ENCODE assay signal across 9 mouse cellular contexts in the genomic region with DNA sequence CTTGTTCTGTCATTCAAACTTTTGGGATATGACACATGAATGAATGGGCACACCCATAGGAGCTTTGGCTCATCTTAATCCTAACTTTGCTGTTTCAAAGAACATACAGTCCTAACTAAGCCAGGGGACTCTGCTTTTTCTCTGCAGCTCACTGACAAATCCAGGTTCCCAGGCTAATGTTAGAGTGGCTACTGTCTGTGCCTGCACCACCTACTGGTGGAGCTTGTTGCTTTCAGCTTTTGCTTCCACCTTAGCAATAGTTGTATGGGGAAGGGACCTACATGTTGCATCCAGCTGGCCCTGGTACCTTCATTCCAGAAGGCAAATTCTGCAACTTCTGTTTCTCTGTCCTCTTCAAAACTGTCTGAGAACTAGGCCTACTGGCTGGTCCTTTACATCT.
A peak's percentile ranks its signal among the peaks of the same experiment; 100 is the strongest.
DNase-seq lines count a peak whose midpoint lies in the region; ATAC-seq and TF ChIP-seq lines count a peak whose summit lies in the region.
"Had no signal": no experiment of that assay in that cellular context is flagged by ENCODE, and none has a peak within 500 bp of the region (broad histone marks: within the 10 kb centered on the region; RNA-seq: fewer than 3 reads in every experiment).

No protein-coding gene starts in this region.

- no peaks in the 10 kb centered on the region for H3K27me3 ChIP-seq in hindbrain, postnatal 0 days (ENCODE audit: insufficient read depth, low read length)
- no peaks in the 10 kb centered on the region for H3K27me3 ChIP-seq in hindbrain, embryonic 10.5 days (ENCODE audit: insufficient read depth, poor library complexity, severe bottlenecking)
- no peaks in the 10 kb centered on the region for H3K27me3 ChIP-seq in midbrain, embryonic 16.5 days (ENCODE audit: control insufficient read depth, insufficient read depth, low read depth, low read length)

- H3K27ac ChIP-seq in hindbrain, postnatal 0 days = no peak overlapping the region
- H3K27ac ChIP-seq in hindbrain, embryonic 10.5 days = no peak overlapping the region
- H3K27ac ChIP-seq in midbrain, embryonic 16.5 days (ENCODE audit: low read length) = no peak overlapping the region

- no peaks in the 10 kb centered on the region for H3K4me1 ChIP-seq in hindbrain, postnatal 0 days (ENCODE audit: insufficient read depth, low read length)
- H3K4me1 ChIP-seq in hindbrain, embryonic 10.5 days (replicated peaks) = no peaks in the 10 kb centered on the region
- H3K4me1 ChIP-seq in midbrain, embryonic 16.5 days (ENCODE audit: control insufficient read depth, insufficient read depth, low read length) = no peaks in the 10 kb centered on the region

- H3K4me3 ChIP-seq in hindbrain, postnatal 0 days (ENCODE audit: low read length) = no peak overlapping the region
- no peak overlapping the region for H3K4me3 ChIP-seq in hindbrain, embryonic 10.5 days
- H3K4me3 ChIP-seq in midbrain, embryonic 16.5 days (ENCODE audit: low read depth, low read length) = no peak overlapping the region

- intact Hi-C loops in left cerebral cortex, postnatal 14 days (cut with DNase I) = no loop called here

- no peak for ATAC-seq in hindbrain, postnatal 0 days
- ATAC-seq in megakaryocyte, adult 5-6 weeks (ENCODE audit: poor library complexity, severe bottlenecking) = no peak
- ATAC-seq in midbrain, embryonic 16.5 days = no peak

- H3K9me3 ChIP-seq in hindbrain, postnatal 0 days (ENCODE audit: low read length) = no peaks in the 10 kb centered on the region
- H3K9me3 ChIP-seq in hindbrain, embryonic 10.5 days = no peaks in the 10 kb centered on the region
- H3K9me3 ChIP-seq in midbrain, embryonic 16.5 days (replicated peaks; ENCODE audit: control insufficient read depth, low read length, poor library complexity, severe bottlenecking) = no peaks in the 10 kb centered on the region

- no peak overlapping the region for H3K4me2 ChIP-seq in hindbrain, postnatal 0 days (ENCODE audit: low read depth, low read length)
- H3K4me2 ChIP-seq in midbrain, embryonic 16.5 days (ENCODE audit: low read length) = no peak overlapping the region

- TF ChIP-seq CTCF in hindbrain, postnatal 0 days (IDR thresholded peaks at IDR 0.05; ENCODE audit: low read depth) = peak; percentile 69

- no peak overlapping the region for H3K9ac ChIP-seq in hindbrain, postnatal 0 days (replicated peaks; ENCODE audit: low read length)
- H3K9ac ChIP-seq in midbrain, embryonic 16.5 days (ENCODE audit: low read depth, low read length) = no peak overlapping the region

- peak; percentile 18 to 38 for DNase-seq in cerebellum, postnatal 10 days
- DNase-seq in cerebellum, adult 8-10 months = no peak
- DNase-seq in hindbrain, postnatal 0 days (ENCODE audit: low spot score) = peak; percentile 43
- DNase-seq in hindbrain, embryonic 10.5 days (ENCODE audit: low spot score) = no peak
- peak; percentile 9 for DNase-seq in ZHBTc4 (ENCODE audit: low read depth, low spot score)
- peak; percentile 22 to 45 for DNase-seq in left cerebral cortex, postnatal 14 days (ENCODE audit: low spot score in 2 of 2)
- DNase-seq: cerebellum, adult 11-12 months had no signal

- no peaks in the 10 kb centered on the region for H3K36me3 ChIP-seq in hindbrain, postnatal 0 days (ENCODE audit: insufficient read depth, low read length)
- H3K36me3 ChIP-seq in hindbrain, embryonic 10.5 days = no peaks in the 10 kb centered on the region
- no peaks in the 10 kb centered on the region for H3K36me3 ChIP-seq in midbrain, embryonic 16.5 days (ENCODE audit: control insufficient read depth, insufficient read depth, low read length)

Comparison
In these comparisons a context has a peak if more than half of its experiments do, and no peak if none do; other contexts are left out.
1. DNase-seq: peak in cerebellum, postnatal 10 days (2 of 2), hindbrain, postnatal 0 days (single experiment), ZHBTc4 (single experiment) and left cerebral cortex, postnatal 14 days (2 of 2); none in cerebellum, adult 8-10 months (single experiment) and hindbrain, embryonic 10.5 days (single experiment).